In the genomic region with DNA sequence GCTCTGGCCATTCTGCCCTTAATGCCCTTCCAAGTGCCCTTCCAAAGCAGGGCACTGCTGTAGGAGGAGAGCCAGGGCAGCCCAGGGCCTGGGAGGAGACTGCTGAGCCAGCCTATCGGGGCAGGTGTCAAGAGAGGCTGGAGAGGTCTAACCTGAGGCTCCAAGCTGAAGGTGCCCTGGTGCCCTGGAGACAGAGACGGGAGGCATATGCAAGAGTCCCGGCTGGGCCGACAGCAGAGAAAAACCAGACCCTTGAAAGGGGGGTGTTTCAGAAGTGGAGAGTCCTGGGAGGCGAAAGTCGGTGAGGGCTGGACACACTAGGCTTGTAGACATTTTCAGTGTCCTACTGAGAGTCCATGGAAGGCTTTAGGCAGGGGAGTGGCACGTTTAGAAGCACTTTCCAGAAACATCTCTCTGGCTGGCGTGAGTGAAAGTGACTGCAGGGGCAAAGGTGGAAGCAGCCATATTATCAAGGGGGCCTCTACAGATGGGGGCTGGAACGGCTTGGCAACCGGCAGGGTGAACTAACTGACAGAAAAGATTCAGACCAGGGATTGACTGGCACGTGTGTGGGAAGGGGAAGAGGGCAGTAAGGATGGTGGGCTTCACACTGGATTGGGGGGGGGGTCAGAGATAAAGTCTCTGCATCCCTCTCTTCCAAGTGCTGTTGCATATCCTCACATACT, we compare ENCODE assay signal across 8 mouse cellular contexts.
DNase-seq lines count a peak whose midpoint lies in the region; ATAC-seq and TF ChIP-seq lines count a peak whose summit lies in the region.

No protein-coding gene starts in this region.

- H3K4me1 ChIP-seq in forebrain, embryonic 15.5 days, result peaks cover 67% of the 10 kb centered on the region
- peaks cover 49% of the 10 kb centered on the region for H3K4me1 ChIP-seq in kidney, adult 2 months (ENCODE audit: control insufficient read depth, insufficient read depth, low read length)
- peaks cover 27% of the 10 kb centered on the region for H3K4me1 ChIP-seq in midbrain, postnatal 0 days (ENCODE audit: insufficient read depth, low read length)

- no peaks in the 10 kb centered on the region for H3K9me3 ChIP-seq in forebrain, embryonic 15.5 days
- no peaks in the 10 kb centered on the region for H3K9me3 ChIP-seq in midbrain, postnatal 0 days (ENCODE audit: low read length)

- H3K27me3 ChIP-seq in forebrain, embryonic 15.5 days, result no peaks in the 10 kb centered on the region
- no peaks in the 10 kb centered on the region for H3K27me3 ChIP-seq in kidney, adult 2 months (replicated peaks; ENCODE audit: control insufficient read depth, insufficient read depth, low read length)
- no peaks in the 10 kb centered on the region for H3K27me3 ChIP-seq in midbrain, postnatal 0 days (ENCODE audit: insufficient read depth, low read length)

- H3K4me2 ChIP-seq in forebrain, embryonic 15.5 days (replicated peaks), result no peak overlapping the region
- no peak overlapping the region for H3K4me2 ChIP-seq in midbrain, postnatal 0 days (ENCODE audit: low read depth, low read length, poor library complexity, severe bottlenecking)

- ATAC-seq in forebrain, embryonic 15.5 days (replicated peaks), result no peak
- ATAC-seq in midbrain, postnatal 0 days (ENCODE audit: low FRiP score), result no peak
- no peak for ATAC-seq in activated CD4-positive, CD25-positive, alpha-beta regulatory T cell, adult 4 months

- no peak overlapping the region; the same call in 1 of the 2 replicates for H3K9ac ChIP-seq in forebrain, embryonic 15.5 days (replicated peaks)
- H3K9ac ChIP-seq in midbrain, postnatal 0 days (replicated peaks; ENCODE audit: low read length, poor library complexity, severe bottlenecking), result 0 out of 2 replicates have a peak overlapping the region, but pooled peaks have one; percentile 39

- DNase-seq in layer of hippocampus, adult 2 months (ENCODE audit: low spot score in 2 of 2), result no peak
- DNase-seq in layer of hippocampus, postnatal 10 days (ENCODE audit: low spot score in 2 of 2), result no peak
- DNase-seq in kidney, adult 2 months, result peak; percentile 82
- no peak for DNase-seq in midbrain, postnatal 0 days (ENCODE audit: low spot score)
- no peak for DNase-seq in urinary bladder, postnatal 10 days (ENCODE audit: low spot score)
- DNase-seq in gastrocnemius, postnatal 25 days, result no peak

- peak; percentile 3 for TF ChIP-seq POLR2A in kidney, adult 2 months (IDR thresholded peaks at IDR 0.05; ENCODE audit: low read depth, low read length)

- H3K27ac ChIP-seq in layer of hippocampus, adult 2 months, result peak overlapping the region; percentile 78
- H3K27ac ChIP-seq in forebrain, embryonic 15.5 days (replicated peaks), result peak overlapping the region; percentile 100
- peak overlapping the region; percentile 91 for H3K27ac ChIP-seq in kidney, adult 2 months (ENCODE audit: insufficient read depth, low read depth, low read length)
- peak overlapping the region; percentile 99 for H3K27ac ChIP-seq in midbrain, postnatal 0 days (ENCODE audit: low read depth, low read length)

- no peak for TF ChIP-seq CTCF in layer of hippocampus, adult 2 months (conservative IDR thresholded peaks at IDR 0.05)
- TF ChIP-seq CTCF in kidney, adult 2 months (conservative IDR thresholded peaks at IDR 0.05; ENCODE audit: insufficient read depth, insufficient read length, low read depth, low read length), result no peak
- TF ChIP-seq CTCF in midbrain, postnatal 0 days (IDR thresholded peaks at IDR 0.05), result no peak

- 65% methylated on average over 11 of the region's 11 CpGs for WGBS in forebrain, embryonic 15.5 days
- WGBS in kidney, adult 2 months, result 45% methylated on average over 11 of the region's 11 CpGs
- WGBS in midbrain, postnatal 0 days, result 61% methylated on average over 11 of the region's 11 CpGs

- no peak overlapping the region for H3K4me3 ChIP-seq in layer of hippocampus, adult 2 months
- H3K4me3 ChIP-seq in forebrain, embryonic 15.5 days, result no peak overlapping the region
- no peak overlapping the region for H3K4me3 ChIP-seq in kidney, adult 2 months (ENCODE audit: insufficient read depth, low read depth, low read length)
- no peak overlapping the region for H3K4me3 ChIP-seq in midbrain, postnatal 0 days (ENCODE audit: low read depth, low read length)

- no peaks in the 10 kb centered on the region for H3K36me3 ChIP-seq in forebrain, embryonic 15.5 days
- H3K36me3 ChIP-seq in kidney, adult 2 months (ENCODE audit: control insufficient read depth, insufficient read depth, low read length), result no peaks in the 10 kb centered on the region
- no peaks in the 10 kb centered on the region for H3K36me3 ChIP-seq in midbrain, postnatal 0 days (ENCODE audit: insufficient read depth, low read length)
